Mouse (Mus musculus) embryonic fibroblast, embryonic 13.5 days (primary cell): ENCODE measurements at regions not wholly inside any gene's neighbourhood (a gene's known extent, or its start where the extent isn't known, plus 50 kb on each side); places are given as distances from the start of the nearest gene placed in this dataset.

Source experiments
- CTCF ChIP-seq: IDR thresholded peaks from 2 replicates; pipeline ENCODE4 v1.5.1; 2011; ENCODE audit warnings: mild to moderate bottlenecking, control low read depth, low read length, moderate library complexity, borderline replicate concordance; ENCODE audit not compliant: insufficient read depth
- POLR2A ChIP-seq: IDR thresholded peaks from 2 replicates; pipeline ENCODE4 v1.6.1; 2011; ENCODE audit warnings: low read depth, mild to moderate bottlenecking, control low read depth, low read length, moderate library complexity

DNA sequence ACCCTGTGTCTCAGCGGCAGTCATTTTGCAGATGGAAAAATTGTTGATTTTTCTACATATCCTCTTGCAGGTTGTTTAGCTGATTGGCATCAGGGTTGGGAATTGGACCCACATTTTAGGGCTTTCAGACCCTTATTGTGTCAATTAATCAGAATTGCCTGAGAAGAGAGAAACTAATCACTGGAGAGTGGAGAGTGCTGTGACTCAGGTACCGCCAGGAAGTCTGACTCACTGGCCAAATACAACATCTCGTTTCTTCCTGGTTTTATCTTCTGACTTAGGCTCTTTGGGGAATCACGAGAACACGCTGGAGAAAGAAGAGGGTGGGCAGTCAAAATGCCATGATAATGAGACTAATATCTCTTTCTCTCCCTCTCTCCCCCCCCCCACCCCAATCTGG lies 306.1 kb upstream of the Npvf start:
- TF ChIP-seq POLR2A, result no peak
- TF ChIP-seq CTCF, result no peak
